Mouse (Mus musculus) frontal cortex, postnatal 25 days (tissue): ENCODE measurements around the gene Olfr1480.

Experiments
- DNase-seq, 2 experiments: peaks; one replicate each; pipeline ENCODE4 v3.0.0; 2022; ENCODE audit warnings: low spot score in 2 of 2

Olfr1480 gene

DNA sequence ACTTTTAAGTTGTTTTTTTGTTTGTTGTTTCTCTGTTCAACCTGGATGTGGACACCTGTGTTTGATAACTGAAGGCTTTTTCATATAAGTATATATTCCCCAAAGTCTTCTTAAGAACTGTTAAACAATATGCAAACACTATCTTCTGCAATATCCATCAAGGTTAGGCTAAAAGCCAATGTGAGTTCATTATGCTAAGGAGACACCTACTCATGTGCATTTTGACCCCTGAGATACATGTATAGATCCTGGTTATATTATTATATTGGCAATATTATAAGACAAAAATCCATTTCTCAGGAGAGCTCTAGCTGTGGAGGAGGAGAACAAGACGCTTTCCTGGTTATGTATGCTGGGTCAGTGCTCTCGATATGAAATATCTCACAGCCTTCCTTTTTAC, at the start of gene Olfr1480:
Gene Olfr1480, plus strand, starts transcription at position 301 of the 400 bp plus-strand sequence.
- no peak for DNase-seq

DNA sequence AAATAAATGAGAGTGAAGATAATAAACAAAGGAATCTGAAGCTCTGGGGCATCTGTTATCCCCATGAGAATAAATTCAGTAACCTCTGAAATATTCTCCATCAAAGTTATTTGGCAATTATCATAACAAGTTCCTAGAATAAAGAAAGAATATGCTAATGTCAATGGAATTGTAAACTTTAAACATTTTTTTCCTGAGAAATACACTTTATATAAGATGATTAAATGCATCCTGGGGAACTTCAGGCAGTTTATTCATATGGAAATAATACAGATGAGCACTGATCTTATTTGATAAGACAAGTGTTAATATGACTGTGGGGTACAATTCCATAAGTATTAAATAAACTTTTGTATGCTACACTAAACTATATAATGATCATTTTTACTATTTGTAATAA, 47.6 kb upstream of the Olfr1480 start, which contains the start of gene Olfr1475:
Gene Olfr1475, minus strand, starts transcription at position 101 of the 400 bp plus-strand sequence.
- DNase-seq: no peak

DNA sequence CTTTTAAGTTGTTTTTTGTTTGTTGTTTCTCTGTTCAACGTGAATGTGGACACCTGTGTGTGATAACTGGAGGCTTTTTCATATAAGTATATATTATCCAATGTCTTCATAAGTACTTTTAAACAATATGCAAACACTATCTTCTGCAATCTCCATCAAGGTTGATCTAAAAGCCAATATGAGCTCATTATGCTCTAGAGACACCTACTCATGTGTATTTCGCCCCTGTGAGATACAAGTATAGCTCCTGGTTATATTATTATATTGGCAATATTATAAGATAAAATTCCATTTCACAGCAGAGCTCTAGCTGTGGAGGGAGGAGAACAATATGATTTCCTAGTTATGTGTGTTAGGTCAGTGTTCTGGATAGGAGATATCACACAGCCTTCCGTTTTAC, 27.5 kb upstream of the Olfr1480 start, which contains the start of gene Olfr1477:
Gene Olfr1477, plus strand, starts transcription at position 301 of the 400 bp plus-strand sequence.
- DNase-seq: no peak
